ENCODE assay signal across 25 mouse cellular contexts in genomic region chr5:108360211-108360610, GRCm38 (mm10). TPM values are rescaled to one million over a fixed set of nuclear protein-coding genes. Genes with fewer than 3 reads are reported as not detected.
DNase-seq lines count a peak whose midpoint lies in the region; ATAC-seq and TF ChIP-seq lines count a peak whose summit lies in the region.
"Had no signal": no experiment of that assay in that cellular context is flagged by ENCODE, and none has a peak within 500 bp of the region (broad histone marks: within the 10 kb centered on the region; RNA-seq: fewer than 3 reads in every experiment).

No protein-coding gene starts in this region.

- no peaks in the 10 kb centered on the region for H3K4me1 ChIP-seq in lung, embryonic 14.5 days (ENCODE audit: insufficient read depth)
- H3K4me1 ChIP-seq in intestine, embryonic 16.5 days (ENCODE audit: control insufficient read depth, insufficient read depth, low read length): no peaks in the 10 kb centered on the region
- H3K4me1 ChIP-seq: embryonic facial prominence, embryonic 10.5 days; embryonic facial prominence, embryonic 12.5 days; forebrain, embryonic 13.5 days; forebrain, embryonic 15.5 days had no signal

- H3K27ac ChIP-seq in lung, embryonic 14.5 days (ENCODE audit: low read depth): no peak overlapping the region
- no peak overlapping the region for H3K27ac ChIP-seq in intestine, embryonic 16.5 days (ENCODE audit: low read length)
- H3K27ac ChIP-seq: embryonic facial prominence, embryonic 10.5 days; embryonic facial prominence, embryonic 12.5 days; forebrain, embryonic 13.5 days; forebrain, embryonic 15.5 days had no signal

- peaks cover 15% of the 10 kb centered on the region for H3K27me3 ChIP-seq in lung, embryonic 14.5 days (ENCODE audit: insufficient read depth, low read length)
- H3K27me3 ChIP-seq in intestine, embryonic 16.5 days (replicated peaks; ENCODE audit: control insufficient read depth, insufficient read depth, low read length): peaks cover 16% of the 10 kb centered on the region

- ATAC-seq in lung, embryonic 14.5 days (ENCODE audit: insufficient read depth): no peak
- peak; percentile 23; the same call in 1 of the 2 replicates for ATAC-seq in granulocyte monocyte progenitor cell, adult 5-6 weeks (replicated peaks; ENCODE audit: poor library complexity, severe bottlenecking)
- 0 out of 2 replicates have a peak, but pooled peaks have one; percentile 19 for ATAC-seq in megakaryocyte progenitor cell, adult 5-6 weeks (replicated peaks; ENCODE audit: poor library complexity)
- no peak for ATAC-seq in intestine, embryonic 16.5 days
- ATAC-seq: forebrain, embryonic 13.5 days; forebrain, embryonic 15.5 days had no signal

- no peak overlapping the region for H3K4me3 ChIP-seq in lung, embryonic 14.5 days (ENCODE audit: low read depth, low read length)
- H3K4me3 ChIP-seq in intestine, embryonic 16.5 days (ENCODE audit: low read length): no peak overlapping the region
- H3K4me3 ChIP-seq: embryonic facial prominence, embryonic 10.5 days; embryonic facial prominence, embryonic 12.5 days; forebrain, embryonic 13.5 days; forebrain, embryonic 15.5 days had no signal

- H3K4me2 ChIP-seq in lung, embryonic 14.5 days: no peak overlapping the region
- no peak overlapping the region for H3K4me2 ChIP-seq in intestine, embryonic 16.5 days (ENCODE audit: low read depth, low read length)
- H3K4me2 ChIP-seq: embryonic facial prominence, embryonic 12.5 days; forebrain, embryonic 13.5 days; forebrain, embryonic 15.5 days had no signal

- WGBS in lung, embryonic 14.5 days: 84% methylated on average over 4 of the region's 4 CpGs
- WGBS in intestine, embryonic 16.5 days: 81% methylated on average over 4 of the region's 4 CpGs

- DNase-seq in heart, adult 11 months: peak; percentile 66
- no peak for DNase-seq in heart, postnatal 25 days (ENCODE audit: low spot score)
- DNase-seq in lung, embryonic 14.5 days: peak; percentile 8
- no peak for DNase-seq in lung, postnatal 25 days (ENCODE audit: low spot score)
- no peak for DNase-seq in yolk sac, embryonic 10.5 days (ENCODE audit: low spot score)
- DNase-seq: adrenal gland, adult 2 months; adrenal gland, postnatal 10 days; adrenal gland, postnatal 25 days; cerebellum, adult 11 months; cerebellum, adult 18-20 months; cerebellum, adult 8-10 months; cerebellum, adult 9-11 months; cerebellum, postnatal 14 days; cerebellum, postnatal 36 days had no signal

- no peaks in the 10 kb centered on the region for H3K36me3 ChIP-seq in lung, embryonic 14.5 days (ENCODE audit: insufficient read depth)
- H3K36me3 ChIP-seq in intestine, embryonic 16.5 days (ENCODE audit: control insufficient read depth, insufficient read depth, low read length): no peaks in the 10 kb centered on the region
- H3K36me3 ChIP-seq: embryonic facial prominence, embryonic 10.5 days; embryonic facial prominence, embryonic 12.5 days; forebrain, embryonic 15.5 days had no signal

- no peak for TF ChIP-seq CTCF in lung, embryonic 14.5 days (IDR thresholded peaks at IDR 0.05; ENCODE audit: low read depth)

- H3K9me3 ChIP-seq in lung, embryonic 14.5 days (ENCODE audit: low read depth, low read length): no peaks in the 10 kb centered on the region
- H3K9me3 ChIP-seq in intestine, embryonic 16.5 days (ENCODE audit: control insufficient read depth, low read length): no peaks in the 10 kb centered on the region; the same call in 1 of the 2 replicates
- H3K9me3 ChIP-seq: embryonic facial prominence, embryonic 12.5 days; forebrain, embryonic 15.5 days had no signal

- H3K9ac ChIP-seq in lung, embryonic 14.5 days: no peak overlapping the region
- H3K9ac ChIP-seq in intestine, embryonic 16.5 days (ENCODE audit: low read depth, low read length): no peak overlapping the region
- H3K9ac ChIP-seq: embryonic facial prominence, embryonic 12.5 days; forebrain, embryonic 13.5 days; forebrain, embryonic 15.5 days had no signal

- intact Hi-C loops in heart, postnatal 25 days (cut with DNase I): no loop called here

RNA-seq across cellular contexts. Expression of gene Gm42517, which starts 7.5 kb away (rescaled TPM):
- total RNA-seq in heart, postnatal 25 days (2021): under 1 TPM; 0.50 to 0.78 TPM
- polyA plus RNA-seq in lung, embryonic 14.5 days (2014; fragmentation: Nextera tagmentation; extraction: Ambion mirVana): not detected in 2 replicates
- total RNA-seq in granulocyte monocyte progenitor cell, adult 5-6 weeks (2014; fragmentation: Nextera tagmentation): not detected in 2 replicates
- total RNA-seq in granulocyte monocyte progenitor cell, adult 5-6 weeks (2017): not detected in 2 replicates
- not detected in 2 replicates for total RNA-seq in megakaryocyte progenitor cell, adult 5-6 weeks (2015)
- total RNA-seq in megakaryocyte progenitor cell, adult 5-6 weeks (2017): not detected in 2 replicates
- polyA plus RNA-seq in intestine, embryonic 16.5 days (2015; fragmentation: Nextera tagmentation; extraction: Ambion mirVana): 0.07 TPM in 1 of 2 replicates, not detected in the other
- total RNA-seq: MEL had no signal
- polyA plus RNA-seq: embryonic facial prominence, embryonic 10.5 days; embryonic facial prominence, embryonic 12.5 days had no signal

RNA-seq across cellular contexts. Expression of gene Pde6b, which starts 28.0 kb away (rescaled TPM):
- total RNA-seq in heart, postnatal 25 days (2021): not detected
- polyA plus RNA-seq in lung, embryonic 14.5 days (2014; fragmentation: Nextera tagmentation; extraction: Ambion mirVana): 0.12 and 0.26 TPM in 2 replicates
- not detected in 2 replicates for total RNA-seq in granulocyte monocyte progenitor cell, adult 5-6 weeks (2014; fragmentation: Nextera tagmentation)
- total RNA-seq in granulocyte monocyte progenitor cell, adult 5-6 weeks (2017): not detected in 2 replicates
- total RNA-seq in megakaryocyte progenitor cell, adult 5-6 weeks (2015): not detected in 2 replicates
- total RNA-seq in megakaryocyte progenitor cell, adult 5-6 weeks (2017): not detected in 2 replicates
- 0.43 and 0.47 TPM in 2 replicates for polyA plus RNA-seq in intestine, embryonic 16.5 days (2015; fragmentation: Nextera tagmentation; extraction: Ambion mirVana)
- total RNA-seq: adrenal gland, adult 2 months; adrenal gland, postnatal 10 days; adrenal gland, postnatal 25 days; adrenal gland, postnatal 4 days had no signal
- polyA plus RNA-seq: adrenal gland, adult 2 months; brain, embryonic 14.5 days; embryonic facial prominence, embryonic 14.5 days; forebrain, embryonic 15.5 days had no signal

RNA-seq across cellular contexts. Expression of gene Pigg, which starts 47.8 kb away (rescaled TPM):
- total RNA-seq in heart, postnatal 25 days (2021): 10 to 100 TPM in 1 of 2 experiments, 1 to 10 TPM in 1; 9.0 to 10.7 TPM
- 3.4 and 3.5 TPM in 2 replicates for polyA plus RNA-seq in lung, embryonic 14.5 days (2014; fragmentation: Nextera tagmentation; extraction: Ambion mirVana)
- total RNA-seq in granulocyte monocyte progenitor cell, adult 5-6 weeks (2014; fragmentation: Nextera tagmentation): 5.6 and 7.7 TPM in 2 replicates
- total RNA-seq in granulocyte monocyte progenitor cell, adult 5-6 weeks (2017): 5.5 and 6.1 TPM in 2 replicates
- total RNA-seq in megakaryocyte progenitor cell, adult 5-6 weeks (2015): 4.2 and 4.8 TPM in 2 replicates
- total RNA-seq in megakaryocyte progenitor cell, adult 5-6 weeks (2017): 6.6 and 8.4 TPM in 2 replicates
- 7.9 and 8.3 TPM in 2 replicates for polyA plus RNA-seq in intestine, embryonic 16.5 days (2015; fragmentation: Nextera tagmentation; extraction: Ambion mirVana)

Comparison
In these comparisons a context has a peak if more than half of its experiments do, and no peak if none do; other contexts are left out.
1. DNase-seq: peak in heart, adult 11 months (single experiment) and lung, embryonic 14.5 days (single experiment); none in heart, postnatal 25 days (single experiment), lung, postnatal 25 days (single experiment) and yolk sac, embryonic 10.5 days (single experiment).
2. ATAC-seq: peak in granulocyte monocyte progenitor cell, adult 5-6 weeks (single experiment) and megakaryocyte progenitor cell, adult 5-6 weeks (single experiment); none in lung, embryonic 14.5 days (single experiment) and intestine, embryonic 16.5 days (single experiment).